Mouse (Mus musculus): ENCODE measurements around the gene Grap. TPM values are rescaled to one million over a fixed set of nuclear protein-coding genes. Genes with fewer than 3 reads are reported as not detected.
"Not testable (repeated sequence)": the region's sequence is repeated elsewhere in the genome, so short reads cannot be mapped to it uniquely, and the experiment has no call there.

Grap gene
- polyA plus RNA-seq, 1 experiment from 2014 or later = 10.3 TPM

DNA sequence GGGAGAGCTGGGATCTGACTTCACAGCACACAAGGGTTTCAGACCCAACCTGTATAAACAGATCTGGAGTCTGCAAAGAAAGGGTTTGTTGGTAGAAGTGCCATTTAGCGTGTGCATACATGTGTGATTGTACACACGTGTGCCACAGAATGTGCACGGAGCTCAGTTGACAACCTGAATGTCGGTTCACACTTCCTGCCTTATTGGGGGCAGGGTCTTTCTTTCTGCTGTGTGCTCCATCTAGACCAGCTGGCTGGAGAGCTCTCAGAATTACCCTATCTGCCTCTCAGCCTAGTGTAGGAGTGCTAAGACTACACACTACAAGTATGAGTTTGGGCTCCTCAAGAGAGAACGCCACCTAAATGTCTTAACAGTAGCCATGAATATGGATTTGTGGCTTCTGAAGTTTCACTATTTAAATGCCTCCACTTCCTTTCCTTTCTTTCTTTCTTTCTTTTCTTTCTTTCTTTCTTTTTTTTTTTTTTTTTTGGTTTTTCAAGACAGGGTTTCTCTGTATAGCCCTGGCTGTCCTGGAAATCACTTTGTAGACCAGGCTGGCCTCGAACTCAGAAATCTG lies 13.4 kb upstream of the Grap start:
- H3K27ac ChIP-seq (replicated peaks in 1 of 2; ENCODE audit: control insufficient read depth in 1 of 2, insufficient read depth in 1 of 2, low read depth in 2 of 2, low read length in 2 of 2) = no peak overlapping the region
- H3K27me3 ChIP-seq (ENCODE audit: control insufficient read depth, insufficient read depth, low read length) = no peaks in the 10 kb centered on the region
- ATAC-seq (ENCODE audit: insufficient number of reproducible peaks, insufficient read depth, low FRiP score, low read depth) = no peak
- peaks cover 7% of the 10 kb centered on the region in 2 experiments; a peak in 3 of 4 replicates for H3K4me1 ChIP-seq (ENCODE audit: control insufficient read depth in 2 of 2, insufficient read depth in 2 of 2, low read length in 2 of 2)
- no peaks in the 10 kb centered on the region for H3K36me3 ChIP-seq (ENCODE audit: control insufficient read depth, insufficient read depth, low read length)
- no peak overlapping the region for H3K4me2 ChIP-seq (ENCODE audit: low read length)
- WGBS = 81% methylated on average over 6 of the region's 6 CpGs
- no peak overlapping the region for H3K9ac ChIP-seq (ENCODE audit: low read length)
- no peak overlapping the region for H3K4me3 ChIP-seq (ENCODE audit: control insufficient read depth in 1 of 2, insufficient read depth in 1 of 2, low read depth in 1 of 2, low read length in 2 of 2)
- H3K9me3 ChIP-seq (ENCODE audit: control insufficient read depth, low read length) = no peaks in the 10 kb centered on the region

DNA sequence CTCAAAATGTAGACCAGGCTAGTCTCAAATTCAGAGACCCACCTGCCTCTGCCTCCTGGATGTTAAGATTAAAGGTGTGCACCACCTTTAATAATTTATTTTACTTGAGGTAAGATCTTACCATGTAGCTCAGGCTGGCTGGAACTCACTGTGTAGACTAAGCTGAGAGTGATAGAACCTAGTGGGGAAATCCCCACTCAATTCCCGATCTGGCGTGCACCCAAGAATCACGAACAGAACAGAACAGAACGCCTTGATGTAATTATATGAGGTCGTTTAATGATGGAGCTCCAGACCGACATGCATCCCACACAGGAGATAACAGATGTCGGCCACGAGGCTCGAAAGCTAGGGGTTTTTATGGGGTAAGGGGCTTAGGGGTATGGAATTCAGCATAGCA lies 12.5 kb upstream of the Grap start:
- WGBS = 49% methylated on average over 9 of the region's 9 CpGs
- H3K4me1 ChIP-seq (ENCODE audit: control insufficient read depth in 2 of 2, insufficient read depth in 2 of 2, low read length in 2 of 2) = peaks cover 9 to 11% of the 10 kb centered on the region in 2 experiments; a peak in 3 of 4 replicates

DNA sequence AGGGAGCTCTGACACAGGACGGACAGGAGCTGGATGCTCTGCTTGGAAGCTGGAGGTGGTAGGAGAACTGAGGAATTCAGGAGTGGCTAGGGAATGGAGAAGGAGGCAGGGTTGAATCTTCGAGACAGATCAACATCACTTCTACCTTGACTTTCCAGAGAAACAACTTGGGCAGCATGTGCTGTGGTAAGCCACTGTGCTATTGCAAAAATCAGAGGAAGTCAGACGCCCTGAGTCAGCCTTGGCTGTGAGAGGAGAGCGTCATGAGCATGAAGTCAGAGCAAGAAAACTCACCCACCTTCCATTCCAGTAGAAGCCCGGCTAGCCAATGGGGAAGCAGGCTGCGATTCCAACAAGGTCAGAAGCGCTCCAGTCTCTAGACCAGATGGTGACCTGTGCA lies 11.0 kb upstream of the Grap start:
- Histone ChIP-seq H3K36me3 (ENCODE audit: control insufficient read depth, insufficient read depth, low read length) (no peaks in the 10 kb centered on the region), H3K27ac (replicated peaks in 1 of 2; ENCODE audit: control insufficient read depth in 1 of 2, insufficient read depth in 1 of 2, low read depth in 2 of 2, low read length in 2 of 2) (no peak overlapping the region), H3K4me3 (ENCODE audit: control insufficient read depth in 1 of 2, insufficient read depth in 1 of 2, low read depth in 1 of 2, low read length in 2 of 2) (no peak overlapping the region), H3K27me3 (ENCODE audit: control insufficient read depth, insufficient read depth, low read length) (no peaks in the 10 kb centered on the region), H3K4me2 (ENCODE audit: low read length) (no peak overlapping the region), H3K9ac (ENCODE audit: low read length) (no peak overlapping the region), H3K9me3 (ENCODE audit: control insufficient read depth, low read length) (no peaks in the 10 kb centered on the region), H3K4me1 (ENCODE audit: control insufficient read depth in 2 of 2, insufficient read depth in 2 of 2, low read length in 2 of 2) (peaks cover 9 to 11% of the 10 kb centered on the region in 2 experiments; a peak in 3 of 4 replicates)
- WGBS = 79% methylated on average over 7 of the region's 7 CpGs
- ATAC-seq (ENCODE audit: insufficient number of reproducible peaks, insufficient read depth, low FRiP score, low read depth) = no peak

More for the DNA sequence above, 12.5 kb upstream of the Grap start:
- H3K4me3 ChIP-seq (ENCODE audit: control insufficient read depth in 1 of 2, insufficient read depth in 1 of 2, low read depth in 1 of 2, low read length in 2 of 2); H3K27ac ChIP-seq (replicated peaks in 1 of 2; ENCODE audit: control insufficient read depth in 1 of 2, insufficient read depth in 1 of 2, low read depth in 2 of 2, low read length in 2 of 2); H3K36me3 ChIP-seq (ENCODE audit: control insufficient read depth, insufficient read depth, low read length); H3K27me3 ChIP-seq (ENCODE audit: control insufficient read depth, insufficient read depth, low read length); H3K9ac ChIP-seq (ENCODE audit: low read length); H3K9me3 ChIP-seq (ENCODE audit: control insufficient read depth, low read length); H3K4me2 ChIP-seq (ENCODE audit: low read length); ATAC-seq (ENCODE audit: insufficient number of reproducible peaks, insufficient read depth, low FRiP score, low read depth): not testable (repeated sequence)

DNA sequence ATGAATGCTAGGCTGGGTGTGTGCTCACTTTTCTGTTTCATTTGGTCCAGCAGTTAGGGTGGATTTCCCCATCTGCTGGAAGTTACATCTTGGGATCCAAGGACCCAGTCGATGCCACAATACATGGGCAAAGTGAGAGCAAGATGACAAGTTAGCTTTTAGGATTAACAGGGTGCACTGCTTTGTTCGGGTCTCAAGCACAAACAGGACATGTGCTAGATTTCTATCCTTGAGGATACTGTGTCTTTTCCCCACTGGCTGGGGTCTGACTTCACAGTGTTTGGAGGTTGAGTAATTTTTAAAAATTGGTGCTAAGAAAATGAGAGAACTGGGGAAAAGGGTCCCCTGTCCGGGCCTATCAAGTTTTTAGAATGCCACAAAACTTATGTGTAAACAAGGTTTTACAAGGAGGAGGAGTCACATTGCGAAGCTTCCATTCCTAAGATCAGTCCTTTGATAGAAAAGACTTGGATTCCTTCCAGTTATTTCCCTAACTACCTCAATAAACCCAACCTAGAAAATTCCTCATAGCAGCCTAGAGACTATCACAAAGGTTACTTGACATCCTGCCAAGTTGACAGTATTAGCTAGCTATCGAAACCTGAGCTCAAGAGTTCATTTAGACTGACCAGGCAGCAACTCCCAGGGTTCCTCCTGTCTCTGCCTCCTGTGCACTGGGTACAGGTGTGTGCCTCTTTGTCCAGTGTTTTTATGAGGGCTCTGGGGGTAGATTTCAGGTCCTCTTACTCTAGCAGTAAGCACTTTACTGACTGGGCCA lies 9.7 kb upstream of the Grap start:
- 0 out of 4 replicates have a peak overlapping the region, but pooled peaks of 1 of the 2 experiments have one; percentile 6 for H3K27ac ChIP-seq (replicated peaks in 1 of 2; ENCODE audit: control insufficient read depth in 1 of 2, insufficient read depth in 1 of 2, low read depth in 2 of 2, low read length in 2 of 2)
- no peak overlapping the region for H3K4me2 ChIP-seq (ENCODE audit: low read length)
- H3K4me3 ChIP-seq (ENCODE audit: control insufficient read depth in 1 of 2, insufficient read depth in 1 of 2, low read depth in 1 of 2, low read length in 2 of 2) = no peak overlapping the region
- H3K9ac ChIP-seq (ENCODE audit: low read length) = no peak overlapping the region
- peaks cover 9 to 11% of the 10 kb centered on the region in 2 experiments; a peak in 3 of 4 replicates for H3K4me1 ChIP-seq (ENCODE audit: control insufficient read depth in 2 of 2, insufficient read depth in 2 of 2, low read length in 2 of 2)
- no peak for ATAC-seq (ENCODE audit: insufficient number of reproducible peaks, insufficient read depth, low FRiP score, low read depth)
- H3K9me3 ChIP-seq (ENCODE audit: control insufficient read depth, low read length) = no peaks in the 10 kb centered on the region
- 73% methylated on average over 5 of the region's 5 CpGs for WGBS
- no peaks in the 10 kb centered on the region for H3K36me3 ChIP-seq (ENCODE audit: control insufficient read depth, insufficient read depth, low read length)
- no peaks in the 10 kb centered on the region for H3K27me3 ChIP-seq (ENCODE audit: control insufficient read depth, insufficient read depth, low read length)

DNA sequence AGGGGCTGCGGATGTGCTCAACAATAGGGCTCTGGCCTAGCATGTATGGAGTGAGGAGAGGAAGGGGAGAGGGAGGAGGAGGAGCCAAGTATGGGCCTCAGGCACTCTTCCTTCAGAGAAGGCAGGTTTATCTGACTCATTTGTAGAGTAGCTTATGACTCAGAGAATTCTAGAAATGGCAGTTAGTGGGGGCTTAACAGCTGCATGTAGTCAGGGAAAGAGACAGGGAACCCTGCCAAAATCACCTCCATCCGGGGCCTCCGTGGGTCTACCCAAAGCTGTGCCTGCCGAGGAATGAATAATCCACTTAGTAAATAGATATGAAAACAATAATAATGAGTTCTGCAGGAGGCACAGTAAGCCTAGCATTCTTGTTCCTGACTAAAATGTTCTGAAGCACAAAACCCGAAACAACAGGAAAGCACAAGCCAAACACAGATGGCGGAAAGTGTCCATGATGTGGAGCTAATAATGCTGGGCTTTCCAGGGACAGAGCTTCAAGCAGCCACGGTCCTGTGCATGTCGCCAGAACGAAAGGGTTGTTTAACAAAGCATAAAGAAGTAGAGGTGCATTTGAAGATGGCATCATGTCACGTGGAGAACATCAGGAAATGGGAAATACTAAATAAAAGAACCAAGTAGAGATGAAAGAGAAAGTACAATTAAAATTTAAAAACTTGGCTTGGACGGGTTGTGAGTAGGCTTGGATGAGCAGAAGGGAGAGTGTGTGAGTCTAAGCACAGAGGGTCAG lies 8.3 kb upstream of the Grap start:
- no peaks in the 10 kb centered on the region for H3K36me3 ChIP-seq (ENCODE audit: control insufficient read depth, insufficient read depth, low read length)
- WGBS = 57% methylated on average over 11 of the region's 11 CpGs
- peak overlapping the region in 1 of 2 experiments; percentile 33; a peak in 2 of 4 replicates for H3K27ac ChIP-seq (replicated peaks in 1 of 2; ENCODE audit: control insufficient read depth in 1 of 2, insufficient read depth in 1 of 2, low read depth in 2 of 2, low read length in 2 of 2)
- ATAC-seq (ENCODE audit: insufficient number of reproducible peaks, insufficient read depth, low FRiP score, low read depth) = no peak
- H3K9ac ChIP-seq (ENCODE audit: low read length) = no peak overlapping the region
- H3K27me3 ChIP-seq (ENCODE audit: control insufficient read depth, insufficient read depth, low read length) = no peaks in the 10 kb centered on the region
- no peaks in the 10 kb centered on the region for H3K9me3 ChIP-seq (ENCODE audit: control insufficient read depth, low read length)
- peaks cover 7 to 11% of the 10 kb centered on the region in 2 experiments; a peak in 3 of 4 replicates for H3K4me1 ChIP-seq (ENCODE audit: control insufficient read depth in 2 of 2, insufficient read depth in 2 of 2, low read length in 2 of 2)
- H3K4me2 ChIP-seq (ENCODE audit: low read length) = no peak overlapping the region
- no peak overlapping the region for H3K4me3 ChIP-seq (ENCODE audit: control insufficient read depth in 1 of 2, insufficient read depth in 1 of 2, low read depth in 1 of 2, low read length in 2 of 2)

DNA sequence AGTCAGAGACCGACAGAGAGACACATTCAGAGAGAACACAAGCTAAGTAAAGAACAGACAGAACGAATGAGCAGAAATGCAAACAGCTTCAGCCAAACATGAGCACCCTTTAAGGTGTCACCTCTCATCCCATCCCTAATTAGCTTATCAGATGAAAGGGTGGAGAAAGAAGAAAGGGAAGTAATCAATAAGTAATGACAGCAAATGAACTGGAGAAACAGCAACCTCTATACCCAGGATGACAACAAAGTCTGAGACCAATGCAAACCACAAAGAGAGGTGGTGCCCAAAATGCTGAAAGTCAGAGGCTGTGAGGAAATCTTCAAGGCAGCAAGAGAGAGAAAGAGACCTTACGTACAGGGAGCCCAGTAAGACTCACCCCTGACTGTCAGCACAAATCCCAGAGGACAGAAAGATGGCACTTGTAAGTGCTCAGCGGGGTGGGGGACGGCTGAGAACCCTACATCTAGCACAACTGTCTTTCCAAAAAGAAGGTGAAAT lies 7.7 kb upstream of the Grap start:
- H3K4me2 ChIP-seq (ENCODE audit: low read length) = no peak overlapping the region
- ATAC-seq (ENCODE audit: insufficient number of reproducible peaks, insufficient read depth, low FRiP score, low read depth) = no peak
- 70% methylated on average over 5 of the region's 5 CpGs for WGBS
- H3K27me3 ChIP-seq (ENCODE audit: control insufficient read depth, insufficient read depth, low read length) = no peaks in the 10 kb centered on the region
- no peak overlapping the region for H3K9ac ChIP-seq (ENCODE audit: low read length)
- H3K4me1 ChIP-seq (ENCODE audit: control insufficient read depth in 2 of 2, insufficient read depth in 2 of 2, low read length in 2 of 2) = peaks cover 7 to 11% of the 10 kb centered on the region in 2 experiments; a peak in 3 of 4 replicates
- no peak overlapping the region for H3K27ac ChIP-seq (replicated peaks in 1 of 2; ENCODE audit: control insufficient read depth in 1 of 2, insufficient read depth in 1 of 2, low read depth in 2 of 2, low read length in 2 of 2)
- H3K9me3 ChIP-seq (ENCODE audit: control insufficient read depth, low read length) = no peaks in the 10 kb centered on the region
- H3K4me3 ChIP-seq (ENCODE audit: control insufficient read depth in 1 of 2, insufficient read depth in 1 of 2, low read depth in 1 of 2, low read length in 2 of 2) = no peak overlapping the region
- H3K36me3 ChIP-seq (ENCODE audit: control insufficient read depth, insufficient read depth, low read length) = no peaks in the 10 kb centered on the region

DNA sequence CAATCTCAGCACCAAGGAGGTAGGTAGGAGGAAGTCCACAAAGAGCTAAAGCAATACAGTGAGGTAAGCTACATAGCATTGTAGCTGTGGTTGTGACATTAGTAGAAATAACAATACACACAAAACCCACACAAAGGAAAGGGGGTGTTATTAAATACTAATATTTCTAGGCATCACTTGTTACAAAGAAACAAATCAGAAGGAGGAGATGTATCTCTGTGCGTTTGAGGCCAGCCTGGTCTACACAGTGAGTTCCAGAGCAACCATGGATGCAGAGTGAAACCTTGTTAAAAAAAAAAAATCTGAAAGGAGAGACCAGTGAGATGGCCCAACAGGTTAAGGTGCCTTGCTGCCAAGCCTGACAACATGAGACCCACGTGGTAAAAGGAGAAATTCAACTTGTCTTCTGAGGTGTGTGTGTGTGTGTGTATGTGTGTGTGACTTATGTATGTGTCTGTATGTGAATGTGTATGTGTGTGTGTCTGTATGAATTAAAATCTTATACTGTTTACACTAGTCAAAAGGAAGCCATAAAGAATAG lies 6.5 kb upstream of the Grap start:
- no peak for ATAC-seq (ENCODE audit: insufficient number of reproducible peaks, insufficient read depth, low FRiP score, low read depth)
- peaks cover 7 to 11% of the 10 kb centered on the region in 2 experiments; a peak in 3 of 4 replicates for H3K4me1 ChIP-seq (ENCODE audit: control insufficient read depth in 2 of 2, insufficient read depth in 2 of 2, low read length in 2 of 2)
- no peak overlapping the region for H3K4me2 ChIP-seq (ENCODE audit: low read length)
- no peak overlapping the region for H3K9ac ChIP-seq (ENCODE audit: low read length)
- 62% methylated on average over 2 of the region's 2 CpGs for WGBS
- H3K27me3 ChIP-seq (ENCODE audit: control insufficient read depth, insufficient read depth, low read length) = no peaks in the 10 kb centered on the region
- H3K9me3 ChIP-seq (ENCODE audit: control insufficient read depth, low read length) = no peaks in the 10 kb centered on the region
- no peaks in the 10 kb centered on the region for H3K36me3 ChIP-seq (ENCODE audit: control insufficient read depth, insufficient read depth, low read length)
- H3K27ac ChIP-seq (replicated peaks in 1 of 2; ENCODE audit: control insufficient read depth in 1 of 2, insufficient read depth in 1 of 2, low read depth in 2 of 2, low read length in 2 of 2) = no peak overlapping the region
- H3K4me3 ChIP-seq (ENCODE audit: control insufficient read depth in 1 of 2, insufficient read depth in 1 of 2, low read depth in 1 of 2, low read length in 2 of 2) = no peak overlapping the region
